Mouse (Mus musculus) right cerebral cortex, adult 18-20 months (tissue): ENCODE measurements at regions not wholly inside any gene's neighbourhood (a gene's known extent, or its start where the extent isn't known, plus 50 kb on each side); places are given as distances from the start of the nearest gene placed in this dataset.
"Not testable (repeated sequence)": the region's sequence is repeated elsewhere in the genome, so short reads cannot be mapped to it uniquely, and the experiment has no call there.

Experiments used
- DNase-seq: peaks from one replicate; pipeline ENCODE4 v3.0.0; 2022; ENCODE audit warnings: mixed read lengths

- peak; percentile 73 for DNase-seq
Observed at GRCm38 (mm10) chr2:147307488-147308386, 54.0 kb upstream of the Pax1 start.

- DNase-seq = no peak
Observed at GRCm38 (mm10) chr2:147306728-147307127, 55.0 kb upstream of the Pax1 start.

- peak; percentile 55 for DNase-seq
Observed at GRCm38 (mm10) chr2:147305262-147305661, 56.5 kb upstream of the Pax1 start.

GRCm38 (mm10) chr2:147300503-147300902 lies 61.2 kb upstream of the Pax1 start:
- no peak for DNase-seq

- no peak for DNase-seq
Observed at GRCm38 (mm10) chr2:147299359-147299758, 62.4 kb upstream of the Pax1 start.

- DNase-seq = peak; percentile 84
Observed at GRCm38 (mm10) chr2:147298499-147298896, 63.2 kb upstream of the Pax1 start.

GRCm38 (mm10) chr2:147297876-147298498 lies 63.7 kb upstream of the Pax1 start:
- DNase-seq = no peak

GRCm38 (mm10) chr2:147294926-147295325 lies 66.8 kb upstream of the Pax1 start:
- DNase-seq = not testable (repeated sequence)

GRCm38 (mm10) chr2:147293294-147293688 lies 68.4 kb upstream of the Pax1 start:
- DNase-seq = no peak

GRCm38 (mm10) chr2:147292387-147293293 lies 69.1 kb upstream of the Pax1 start:
- DNase-seq = no peak

GRCm38 (mm10) chr2:147283390-147283789 lies 78.3 kb upstream of the Pax1 start:
- no peak for DNase-seq

- DNase-seq = no peak
Observed at GRCm38 (mm10) chr2:147277636-147278035, 83.6 kb upstream of the Nkx2-2 start.

- no peak for DNase-seq
Observed at GRCm38 (mm10) chr2:147269171-147269570, 75.1 kb upstream of the Nkx2-2 start.

- no peak for DNase-seq
Observed at GRCm38 (mm10) chr2:147267901-147268300, 73.9 kb upstream of the Nkx2-2 start.

- DNase-seq = no peak
Observed at GRCm38 (mm10) chr2:147267257-147267656, 73.2 kb upstream of the Nkx2-2 start.

GRCm38 (mm10) chr2:147256696-147257095 lies 62.7 kb upstream of the Nkx2-2 start:
- peak; percentile 21 for DNase-seq

GRCm38 (mm10) chr2:147254944-147255343 lies 60.9 kb upstream of the Nkx2-2 start:
- DNase-seq = no peak

GRCm38 (mm10) chr2:147254137-147254536 lies 60.1 kb upstream of the Nkx2-2 start:
- no peak for DNase-seq

GRCm38 (mm10) chr2:147247981-147248514 lies 54.0 kb upstream of the Nkx2-2 start:
- DNase-seq = no peak

- DNase-seq = no peak
Observed at GRCm38 (mm10) chr2:147247238-147247637, 53.2 kb upstream of the Nkx2-2 start.

- no peak for DNase-seq
Observed at GRCm38 (mm10) chr2:147244406-147244805, 50.4 kb upstream of the Nkx2-2 start.
